Mouse (Mus musculus) lung, postnatal 4 days (tissue): ENCODE data around the gene Dock3.
A peak's percentile ranks its signal among the peaks of the same experiment; 100 is the strongest.

Experiments
- DNase-seq, 2 experiments: peaks; one replicate each; pipeline ENCODE4 v3.0.0; 2021

Dock3 gene

DNA sequence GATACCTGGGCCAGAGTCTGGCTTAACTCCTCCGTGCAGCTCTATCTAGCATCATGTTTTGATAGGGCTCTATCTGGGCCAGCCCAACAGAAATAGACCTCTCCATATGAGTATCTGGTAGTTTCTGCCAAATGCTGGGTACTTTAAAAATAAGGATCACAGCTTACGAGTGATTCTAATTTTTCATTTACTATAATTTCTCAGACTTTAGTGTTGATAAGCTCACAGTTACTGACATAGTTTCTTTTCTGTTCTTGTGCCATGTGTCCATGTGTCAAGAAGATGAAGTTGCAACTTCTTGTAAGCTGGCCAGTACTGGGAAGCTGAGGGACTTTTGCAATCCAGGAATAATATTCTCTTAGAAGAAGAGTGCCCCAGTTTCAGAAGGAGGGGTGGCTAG, 228.5 kb downstream of the Dock3 start:
- DNase-seq = no peak

DNA sequence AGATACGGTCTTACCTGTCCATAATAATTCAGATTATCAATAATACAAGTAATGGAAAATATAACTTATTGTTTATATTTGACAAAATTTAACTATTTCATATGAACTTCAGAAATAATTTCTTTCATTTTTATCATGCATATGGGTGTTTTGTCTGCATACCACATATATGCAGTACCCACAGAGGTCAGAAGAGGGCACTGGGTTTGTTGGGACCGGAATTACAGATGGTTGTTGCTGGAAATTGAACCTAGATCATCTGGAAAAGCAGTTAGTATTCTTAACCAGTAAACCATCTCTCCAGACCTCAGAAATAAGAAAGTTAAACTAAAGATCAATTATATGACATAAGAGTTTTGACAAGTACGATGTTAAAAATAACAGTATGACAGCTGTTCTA, 261.0 kb downstream of the Dock3 start:
- peak in 1 of 2 experiments; percentile 7 for DNase-seq

DNA sequence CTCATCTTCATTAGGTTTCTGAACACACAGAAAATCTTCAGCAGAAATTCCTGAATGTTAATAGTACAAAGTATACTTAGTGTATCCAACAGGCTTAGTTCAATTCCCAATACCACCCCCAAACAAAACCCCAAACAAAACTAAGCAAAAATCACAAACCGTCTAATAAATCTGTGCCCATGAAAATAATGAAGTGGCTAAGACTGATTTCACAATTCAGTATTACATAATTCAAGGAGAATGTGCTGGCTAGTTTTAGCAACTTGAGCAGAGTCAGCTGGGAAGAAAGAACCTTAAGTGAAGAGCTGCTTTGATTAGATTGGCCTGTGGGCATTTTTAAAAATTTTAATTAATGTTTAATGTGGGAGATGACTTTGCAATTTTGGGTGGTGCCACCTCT, 273.3 kb downstream of the Dock3 start:
- no peak for DNase-seq

DNA sequence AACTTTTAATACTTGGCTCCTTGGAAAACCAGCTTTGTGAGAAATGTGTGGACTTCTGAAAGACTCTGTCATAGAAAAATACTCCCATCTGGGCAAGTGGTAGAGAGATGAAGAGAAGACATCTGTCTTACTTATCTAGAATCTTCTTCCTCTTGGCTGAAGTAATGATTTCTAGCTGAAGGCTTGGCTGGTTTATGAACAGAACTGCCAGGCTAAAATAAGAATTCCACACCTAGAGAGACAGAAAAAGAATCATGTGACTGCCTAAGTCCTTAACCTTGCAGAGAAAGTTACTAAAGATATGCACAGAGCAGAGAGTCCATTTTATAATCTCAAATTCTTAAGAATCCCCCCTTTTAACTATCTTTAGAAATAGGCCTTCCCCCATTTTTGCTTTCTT, 276.2 kb downstream of the Dock3 start:
- DNase-seq = no peak

DNA sequence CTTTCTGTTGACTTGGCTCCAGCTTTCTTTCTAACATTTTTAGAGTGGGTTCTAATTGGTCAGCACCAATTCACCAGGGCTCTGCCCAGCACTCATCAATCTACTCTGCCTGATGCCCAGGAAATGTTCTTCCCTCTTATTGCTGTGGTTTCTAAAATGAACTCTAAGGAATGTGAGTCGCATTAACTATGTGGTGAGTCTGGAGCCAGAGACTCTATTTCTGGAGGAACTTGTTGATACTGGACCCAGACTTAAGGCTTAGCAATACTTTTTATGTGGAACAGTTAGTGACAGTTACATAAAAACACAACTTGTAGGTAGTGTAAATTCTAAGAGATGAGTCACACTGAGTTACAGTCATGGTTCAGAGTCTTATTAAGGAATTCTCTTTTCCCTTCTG, 296.7 kb downstream of the Dock3 start:
- DNase-seq = no peak

DNA sequence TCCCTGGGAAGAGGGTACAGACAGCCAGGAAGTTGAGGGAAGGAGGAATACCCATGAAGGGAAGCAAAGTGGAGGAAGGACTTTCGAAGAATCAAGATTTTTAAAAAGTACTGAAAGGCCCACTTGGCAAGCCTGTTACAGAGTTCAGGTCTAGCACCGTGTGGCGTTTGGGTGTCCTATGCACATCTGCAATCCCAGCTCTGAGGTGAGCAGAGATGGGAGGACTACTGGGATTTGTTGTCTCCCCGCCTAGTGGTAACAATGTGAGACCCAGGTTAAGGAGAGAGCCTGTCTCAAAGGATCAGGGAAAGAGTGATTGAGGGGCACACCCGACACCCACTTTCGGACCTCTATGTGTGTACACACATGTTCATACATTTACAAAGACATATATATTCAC, 316.8 kb downstream of the Dock3 start:
- no peak for DNase-seq

DNA sequence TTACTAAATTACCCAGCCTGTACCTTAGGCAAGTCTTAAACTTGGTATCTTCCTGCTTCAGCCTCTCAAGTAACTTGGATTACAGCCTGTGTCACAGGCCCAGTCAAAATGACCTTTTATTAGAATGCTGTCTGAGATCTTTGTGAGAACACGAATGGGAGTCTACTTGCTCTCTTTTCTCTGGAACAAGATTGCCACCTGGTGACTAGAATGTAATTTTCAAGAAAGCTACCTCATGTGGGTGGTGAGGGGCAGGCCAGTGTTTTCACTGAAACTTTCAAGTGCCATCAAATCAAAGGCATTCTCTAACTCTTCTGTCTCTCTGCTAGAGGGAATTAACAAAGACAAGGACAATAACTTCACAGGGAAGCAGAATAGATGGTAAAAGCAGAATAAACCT, 317.9 kb downstream of the Dock3 start:
- no peak for DNase-seq

DNA sequence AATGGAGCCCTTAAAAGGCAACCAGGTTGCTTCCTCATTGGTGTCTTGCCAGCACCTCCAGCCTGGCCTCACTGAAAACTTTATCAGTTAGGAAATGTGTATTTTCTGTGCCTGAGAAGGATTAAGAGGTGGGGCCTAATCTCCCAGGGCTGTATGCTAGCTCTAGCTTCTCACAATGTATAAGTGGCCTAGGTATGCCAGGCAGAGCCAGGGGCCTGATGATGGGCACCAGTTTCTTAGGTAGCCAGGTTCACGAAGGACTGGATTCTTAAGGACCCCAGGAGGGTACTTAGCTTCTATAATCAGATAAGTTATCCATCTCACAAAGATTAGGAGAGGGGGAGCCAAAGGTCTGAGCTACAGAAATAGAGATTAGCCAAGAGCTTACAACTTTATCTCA, 320.1 kb downstream of the Dock3 start:
- no peak for DNase-seq

DNA sequence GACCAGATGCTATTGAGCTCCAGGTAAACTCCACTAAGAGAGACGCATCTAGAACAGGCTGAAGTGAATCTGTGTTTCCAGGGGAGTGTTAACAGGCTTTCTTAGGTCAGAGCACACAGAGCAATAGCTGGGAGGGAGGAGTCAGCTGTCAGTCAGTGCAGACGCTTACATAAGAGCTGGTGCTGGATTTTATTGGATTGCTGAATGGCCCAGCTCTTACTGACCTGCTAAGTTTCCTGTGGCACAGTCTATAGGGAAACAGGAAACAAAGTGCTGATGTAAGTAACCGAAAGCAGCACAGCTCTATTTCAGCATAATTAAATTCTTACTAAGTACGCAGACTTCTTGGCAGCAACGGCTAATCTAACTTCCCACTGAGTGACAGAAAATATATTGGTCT, 323.0 kb downstream of the Dock3 start:
- DNase-seq = no peak

DNA sequence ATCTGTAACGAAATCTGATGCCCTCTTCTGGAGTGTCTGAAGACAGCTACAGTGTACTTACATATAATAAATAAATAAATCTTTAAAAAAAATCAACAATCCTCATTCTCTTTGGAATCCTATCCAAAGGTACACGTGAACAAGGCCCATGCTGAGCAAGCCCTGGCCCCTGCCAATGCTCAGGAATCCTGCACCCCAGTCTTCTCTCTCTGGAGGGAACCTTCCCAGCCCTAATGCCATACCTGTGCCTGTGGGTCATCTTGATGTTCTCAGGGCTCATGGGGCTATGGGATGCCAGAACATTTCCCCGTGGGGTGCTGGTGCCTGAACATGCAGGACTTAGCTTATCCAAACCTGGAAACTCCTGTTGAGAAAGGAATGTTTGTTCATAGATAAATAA, 323.5 kb downstream of the Dock3 start:
- DNase-seq = no peak

DNA sequence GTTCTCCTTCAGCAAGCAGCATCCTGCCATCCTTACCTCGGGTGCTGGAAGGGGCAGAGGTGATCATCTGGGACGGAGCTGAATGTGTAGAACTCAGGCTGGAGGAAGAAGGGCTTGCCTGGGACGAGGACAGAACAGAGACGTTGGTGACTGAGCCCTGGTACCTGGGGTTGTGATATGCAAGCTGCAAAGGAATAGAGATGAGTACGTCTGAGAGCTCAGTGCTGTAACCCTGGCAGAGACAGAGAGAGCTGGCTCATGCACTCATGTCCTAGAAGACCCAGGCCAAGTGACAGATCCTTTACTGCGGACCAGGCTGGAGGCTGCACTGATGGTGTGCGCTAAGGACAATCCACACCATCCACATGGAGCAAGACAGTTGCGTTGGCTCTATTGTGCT, 325.1 kb downstream of the Dock3 start:
- DNase-seq = no peak

DNA sequence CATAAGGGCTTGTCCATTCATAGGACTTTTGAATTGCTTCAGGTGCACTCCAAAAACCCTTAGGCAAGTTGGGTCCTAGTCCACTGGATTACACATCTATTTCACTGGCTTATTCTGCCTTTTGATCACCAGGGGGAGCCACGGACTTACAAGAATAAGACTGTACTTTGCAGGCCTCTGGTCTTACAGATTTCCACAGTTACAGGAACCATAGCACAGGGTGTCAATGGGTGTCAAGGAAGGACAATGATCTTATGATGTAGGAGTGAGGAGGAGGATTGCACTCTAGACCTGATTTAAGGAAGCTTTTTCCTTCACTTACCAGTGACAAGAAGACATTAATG, 327.9 kb downstream of the Dock3 start:
- peak in 1 of 2 experiments; percentile 57 for DNase-seq

DNA sequence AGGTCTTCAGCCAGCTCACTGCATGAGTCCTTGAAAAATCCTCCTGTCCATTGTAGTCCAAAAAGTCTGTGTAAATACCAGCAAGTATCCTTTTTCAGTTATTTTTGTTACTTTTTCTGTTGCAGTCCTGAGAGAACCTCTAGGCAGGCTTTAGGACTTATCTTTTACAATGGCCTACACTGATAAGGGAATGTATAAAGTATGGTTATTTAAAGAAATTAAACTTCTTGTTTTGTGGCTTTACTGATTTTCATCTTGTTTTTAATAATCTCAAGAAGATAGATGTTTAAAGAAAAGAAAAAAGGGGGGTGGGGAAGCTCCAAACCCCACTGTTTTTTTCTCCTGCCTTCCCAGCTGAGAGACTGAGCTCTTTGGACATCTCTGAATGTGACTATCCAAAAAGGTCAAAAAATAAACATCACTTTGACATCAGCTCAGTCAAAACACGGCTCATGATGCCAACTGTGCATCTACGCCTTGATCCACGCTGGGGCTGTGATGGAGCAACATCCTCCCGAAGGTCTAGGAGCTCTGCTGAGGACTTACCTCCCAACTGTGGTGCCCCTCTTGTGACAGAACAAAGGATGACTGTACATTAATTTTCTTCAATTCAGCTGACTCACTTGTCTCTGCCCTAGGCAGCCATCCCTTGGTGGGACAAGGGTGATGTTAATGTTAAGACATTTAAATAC, 328.5 kb downstream of the Dock3 start:
- no peak for DNase-seq

DNA sequence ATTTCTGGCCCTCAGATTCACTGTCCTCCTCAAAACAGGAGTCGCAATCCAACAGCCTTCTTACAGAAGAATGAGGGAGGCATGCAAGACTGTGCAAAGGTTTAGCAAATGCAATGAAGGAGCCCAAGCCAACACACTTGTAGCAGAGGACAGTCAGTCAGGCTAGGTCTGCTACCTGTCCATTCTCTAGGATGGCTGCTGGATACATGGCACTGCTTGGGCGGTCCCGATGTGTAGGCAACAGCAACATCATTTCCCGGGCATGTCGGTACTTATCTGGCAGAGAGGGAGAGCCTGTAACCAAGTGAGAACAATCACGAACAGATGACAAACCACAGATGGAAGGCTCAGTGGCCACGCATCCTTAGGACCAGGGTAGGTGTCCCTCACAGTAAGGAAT, 330.1 kb downstream of the Dock3 start:
- DNase-seq = no peak

DNA sequence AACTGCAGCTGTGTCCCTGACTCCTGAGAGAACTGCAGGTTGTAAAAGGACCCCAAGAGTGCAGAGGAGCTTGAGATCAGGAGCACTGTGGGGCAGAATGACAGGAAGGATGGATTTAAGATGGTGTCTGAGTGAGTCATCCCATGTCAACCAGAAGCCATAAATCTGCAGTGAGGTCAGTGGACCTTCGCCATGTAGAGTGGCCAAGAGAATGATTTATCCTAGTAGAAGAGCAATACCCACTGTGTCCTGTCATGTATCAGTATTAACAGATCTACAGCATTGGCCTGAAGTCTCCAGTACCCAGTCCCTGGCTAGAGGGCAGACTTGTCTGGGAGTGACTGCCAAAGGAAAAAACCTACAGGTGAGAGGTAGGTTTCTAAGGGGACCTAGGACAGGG, 332.8 kb downstream of the Dock3 start:
- no peak for DNase-seq

DNA sequence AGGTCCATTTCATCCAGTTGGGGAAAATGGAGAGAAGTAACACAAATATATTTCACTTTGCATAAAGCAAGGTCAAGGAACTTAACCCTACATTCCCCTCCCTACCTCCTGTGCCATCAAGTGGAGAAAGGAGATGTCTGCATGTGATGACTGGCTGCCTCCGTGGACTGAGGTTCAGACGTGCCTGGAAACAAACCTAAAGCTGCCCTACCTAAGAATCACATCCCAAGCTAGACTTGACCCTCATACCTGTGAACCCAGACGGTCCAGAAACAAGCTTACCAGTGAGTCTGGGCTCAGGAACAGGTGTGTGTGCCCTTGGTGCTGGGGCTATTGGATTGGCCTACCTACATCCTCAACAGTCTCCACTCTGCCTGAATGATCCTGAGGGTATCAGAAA, 338.4 kb downstream of the Dock3 start:
- DNase-seq = no peak

DNA sequence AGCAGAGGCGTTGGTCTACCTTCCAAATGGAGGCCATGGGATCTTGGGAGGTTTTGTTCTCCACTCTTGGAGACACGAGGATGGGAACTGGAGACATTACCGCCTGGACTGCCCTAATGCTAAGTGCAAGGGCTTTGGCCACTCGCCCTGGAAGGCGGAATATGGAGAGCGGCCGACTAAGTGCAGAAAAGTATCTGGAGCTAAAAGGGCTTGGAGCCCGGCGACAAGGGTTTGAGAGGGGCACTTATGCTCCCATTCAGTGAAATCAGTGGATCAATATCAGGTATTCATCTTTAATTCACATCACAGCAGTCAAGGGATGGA, 339.2 kb downstream of the Dock3 start:
- DNase-seq = no peak

DNA sequence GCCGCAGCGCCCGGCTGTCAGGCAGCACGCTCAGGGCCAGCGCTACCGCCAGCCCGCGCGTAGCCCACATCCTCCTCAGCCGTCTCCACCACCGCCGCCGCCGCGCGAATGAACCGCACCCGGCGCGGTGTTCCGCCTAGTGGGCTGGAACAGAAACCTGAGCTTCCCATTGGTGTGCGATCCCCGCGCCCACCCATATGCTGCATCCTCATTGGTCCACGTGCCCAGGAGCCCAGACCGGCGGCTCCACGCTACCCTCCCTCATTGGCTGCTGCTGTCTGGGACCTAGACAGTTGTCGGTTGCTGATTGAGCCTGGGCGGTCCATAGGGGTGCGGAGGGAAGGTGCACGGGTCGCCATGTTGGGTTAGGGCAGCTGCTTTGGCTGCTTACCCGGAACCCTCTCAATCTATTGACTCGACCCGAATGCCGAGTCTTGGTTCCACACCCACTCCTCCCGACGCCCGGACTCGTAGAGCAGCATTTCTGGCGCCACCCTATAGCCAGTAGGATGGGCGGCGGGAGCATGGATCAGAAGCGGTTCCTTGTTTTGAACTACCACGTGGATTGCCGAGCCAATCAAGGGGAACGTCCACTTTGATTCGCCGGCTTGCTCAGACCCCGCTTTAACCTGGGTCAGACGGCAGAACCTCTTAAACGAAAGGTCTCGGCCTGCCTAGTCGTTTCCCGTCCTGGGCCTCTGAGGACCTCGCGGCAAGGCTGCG, 339.7 kb downstream of the Dock3 start, which contains the start of gene Manf:
Manf (minus strand) TSS at position 151 of the 723 bp plus-strand sequence.
- DNase-seq = peak; percentile 97 to 99

DNA sequence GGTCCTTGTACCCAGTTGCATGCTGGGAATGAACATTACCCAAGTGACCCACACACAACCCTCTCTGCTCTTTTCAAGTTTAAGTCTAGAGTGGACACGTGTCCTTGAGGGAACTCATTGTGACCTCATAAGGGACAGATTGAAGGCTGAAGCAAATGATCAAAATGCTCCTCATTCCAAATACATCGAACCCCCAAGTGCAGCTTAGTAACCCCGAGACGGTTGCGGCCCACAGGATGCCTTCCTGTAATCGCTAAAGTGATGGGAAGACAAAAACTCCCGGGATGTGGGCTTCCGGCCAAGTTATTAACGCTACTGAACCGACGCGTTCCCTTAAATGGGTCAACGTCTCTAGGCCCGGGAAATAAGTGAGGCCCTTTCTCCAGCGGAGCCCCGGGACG, 340.4 kb downstream of the Dock3 start:
- DNase-seq = no peak

DNA sequence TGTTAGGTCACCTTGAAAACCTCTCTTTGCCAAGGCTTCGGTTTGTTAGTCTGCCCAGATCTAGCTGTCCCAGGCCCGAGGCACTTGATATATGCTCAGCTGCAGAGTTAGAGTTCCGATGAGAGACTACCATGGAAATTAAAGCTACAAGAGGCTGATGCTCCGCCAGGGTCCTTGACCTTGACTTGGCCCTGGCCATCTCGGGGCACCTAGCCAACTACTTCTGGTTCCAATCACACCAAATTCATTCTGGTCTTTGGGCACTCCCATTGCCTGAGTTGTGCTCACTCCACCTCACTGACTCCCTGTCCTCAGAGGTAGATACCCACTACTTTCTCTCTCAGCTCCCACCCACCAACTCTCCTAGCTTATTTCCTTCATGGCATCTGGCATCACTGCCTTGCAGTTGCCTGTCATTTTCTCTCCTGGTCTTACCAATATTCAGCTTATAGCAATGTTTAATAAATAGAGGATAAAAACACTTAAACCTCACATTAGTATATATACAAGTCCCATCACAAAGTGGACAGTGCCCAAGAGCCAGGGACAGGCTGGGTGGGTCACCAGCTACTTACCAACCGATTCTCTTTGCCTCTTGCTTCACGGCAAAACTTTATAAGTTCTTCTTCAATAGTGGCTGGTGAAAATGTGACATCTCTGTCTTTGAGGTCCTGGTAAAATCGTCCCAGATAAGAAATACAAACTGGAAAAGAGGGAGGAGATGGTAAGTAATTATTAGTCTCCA, 341.0 kb downstream of the Dock3 start:
- no peak for DNase-seq

DNA sequence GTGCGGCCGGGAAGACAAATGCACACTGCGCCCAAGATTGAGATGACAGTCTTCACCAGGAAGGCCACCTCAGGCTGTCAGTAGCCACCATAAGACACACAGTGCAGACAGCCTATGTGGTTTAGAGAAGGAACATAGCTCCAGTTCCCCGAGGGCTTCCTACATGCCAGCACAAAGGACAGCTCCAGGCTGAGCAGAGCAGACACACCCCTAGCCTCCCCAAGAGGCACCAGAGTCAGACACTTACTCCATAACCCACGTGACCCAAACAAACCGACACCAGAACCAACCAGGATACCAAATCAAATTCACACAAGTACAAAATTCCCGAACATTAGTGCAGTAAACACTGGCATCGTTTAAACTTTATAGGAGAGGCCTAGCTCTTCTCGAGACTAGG, 342.4 kb downstream of the Dock3 start:
- DNase-seq = no peak

DNA sequence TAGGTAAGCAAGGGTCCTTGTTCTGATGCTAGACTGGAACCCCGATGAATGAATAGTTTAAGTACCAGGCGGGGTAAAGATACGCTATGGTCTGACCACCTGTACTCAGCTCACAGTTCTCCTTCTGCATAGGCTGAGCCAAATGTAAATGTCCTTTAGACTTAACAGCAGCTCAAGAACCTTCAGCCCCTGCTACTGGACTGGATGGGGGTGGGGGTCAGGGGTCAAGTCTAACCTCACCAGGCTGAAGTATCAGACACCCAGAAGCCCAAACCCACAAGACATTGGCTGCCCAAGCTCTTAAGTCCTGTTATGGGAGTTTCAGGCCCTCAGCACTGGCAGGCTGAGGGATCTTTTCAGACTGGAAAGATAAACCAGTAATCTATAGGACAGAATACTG, 343.4 kb downstream of the Dock3 start:
- no peak for DNase-seq

DNA sequence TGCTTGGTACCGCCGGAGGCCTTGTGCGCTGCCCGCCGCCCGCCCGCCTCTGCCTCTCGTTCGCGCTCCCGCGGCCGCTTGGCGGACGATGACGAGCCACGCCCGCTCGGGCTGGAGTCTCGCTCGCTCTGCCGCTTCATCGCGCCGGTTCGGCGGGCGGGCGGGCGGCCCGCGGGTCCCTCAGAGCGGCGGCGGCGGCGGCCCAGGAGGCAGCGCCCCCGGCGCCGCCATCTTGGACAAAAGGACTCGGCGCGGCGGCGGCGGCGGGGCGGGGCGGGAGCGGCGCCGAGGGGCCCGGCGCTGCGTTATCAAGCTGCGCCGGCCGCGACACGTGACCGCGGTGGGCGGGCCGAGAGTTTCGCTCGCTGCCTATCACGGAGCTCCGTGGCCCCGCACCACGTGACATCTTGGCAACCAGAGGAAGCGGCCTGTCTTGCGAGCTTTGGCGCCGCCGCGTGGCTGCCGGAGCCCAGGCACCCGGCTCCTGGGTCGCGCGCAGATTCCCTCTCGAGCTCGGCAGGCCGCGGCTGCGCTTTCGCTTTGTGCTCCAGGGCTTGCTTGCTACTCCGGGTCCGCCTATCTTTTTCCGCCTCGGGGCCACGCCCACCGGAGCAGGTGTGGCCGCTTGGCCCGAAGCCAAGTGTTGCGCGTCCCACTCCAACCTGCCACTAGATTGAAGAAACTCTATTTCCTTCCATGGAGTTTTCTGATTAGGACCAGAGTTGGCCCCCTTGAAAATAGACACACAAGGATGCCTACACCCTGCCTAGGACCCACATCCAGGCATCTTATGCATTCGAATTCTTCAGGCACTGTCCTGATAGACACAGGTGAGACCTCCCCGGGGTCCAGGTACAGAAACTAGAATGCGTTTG, 344.6 kb downstream of the Dock3 start, which contains the start of gene Rbm15b:
Rbm15b (minus strand) TSS at position 601 of the 875 bp plus-strand sequence.
- peak; percentile 99 for DNase-seq
